Mouse (Mus musculus): ENCODE results near the gene Tal1.

DNA sequence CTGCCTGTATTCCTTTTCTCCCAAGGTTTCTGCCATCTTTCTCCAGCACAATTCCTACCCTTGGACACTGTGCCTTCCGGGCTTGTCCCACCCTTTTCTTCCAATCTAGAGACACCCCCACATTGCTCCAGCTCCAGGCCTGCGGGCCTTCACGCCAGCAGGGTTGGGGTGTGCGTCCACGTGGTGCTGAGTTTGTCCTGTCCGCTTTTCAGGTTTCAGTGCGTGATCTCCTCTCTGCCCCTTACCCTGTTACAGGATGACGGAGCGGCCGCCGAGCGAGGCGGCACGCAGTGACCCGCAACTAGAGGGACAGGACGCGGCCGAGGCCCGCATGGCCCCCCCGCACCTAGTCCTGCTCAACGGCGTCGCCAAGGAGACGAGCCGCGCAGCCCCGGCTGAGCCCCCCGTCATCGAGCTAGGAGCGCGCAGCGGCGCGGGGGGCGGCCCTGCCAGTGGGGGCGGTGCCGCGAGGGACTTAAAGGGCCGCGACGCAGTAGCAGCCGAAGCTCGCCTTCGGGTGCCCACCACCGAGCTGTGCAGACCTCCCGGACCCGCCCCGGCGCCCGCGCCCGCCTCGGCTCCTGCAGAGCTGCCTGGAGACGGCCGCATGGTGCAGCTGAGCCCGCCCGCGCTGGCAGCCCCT is 6.8 kb downstream of the Tal1 start:
- TF ChIP-seq MAX (IDR thresholded peaks at IDR 0.05) (no peak), CEBPB (IDR thresholded peaks at IDR 0.05; ENCODE audit: low read depth) (no peak), CTCF (IDR thresholded peaks at IDR 0.05; ENCODE audit: control insufficient read depth, insufficient read depth, insufficient read length) (no peak), MYOD1 (IDR thresholded peaks at IDR 0.05; ENCODE audit: control insufficient read depth, insufficient read length, low read depth) (no peak), USF1 (IDR thresholded peaks at IDR 0.05; ENCODE audit: low read depth) (no peak), MYOG (IDR thresholded peaks at IDR 0.05; ENCODE audit: control insufficient read depth, extremely low read depth, insufficient read length) (no peak)

Measured in C2C12 (cell line).